Mouse (Mus musculus): ENCODE data around the gene Sp1.

Sp1 gene

DNA sequence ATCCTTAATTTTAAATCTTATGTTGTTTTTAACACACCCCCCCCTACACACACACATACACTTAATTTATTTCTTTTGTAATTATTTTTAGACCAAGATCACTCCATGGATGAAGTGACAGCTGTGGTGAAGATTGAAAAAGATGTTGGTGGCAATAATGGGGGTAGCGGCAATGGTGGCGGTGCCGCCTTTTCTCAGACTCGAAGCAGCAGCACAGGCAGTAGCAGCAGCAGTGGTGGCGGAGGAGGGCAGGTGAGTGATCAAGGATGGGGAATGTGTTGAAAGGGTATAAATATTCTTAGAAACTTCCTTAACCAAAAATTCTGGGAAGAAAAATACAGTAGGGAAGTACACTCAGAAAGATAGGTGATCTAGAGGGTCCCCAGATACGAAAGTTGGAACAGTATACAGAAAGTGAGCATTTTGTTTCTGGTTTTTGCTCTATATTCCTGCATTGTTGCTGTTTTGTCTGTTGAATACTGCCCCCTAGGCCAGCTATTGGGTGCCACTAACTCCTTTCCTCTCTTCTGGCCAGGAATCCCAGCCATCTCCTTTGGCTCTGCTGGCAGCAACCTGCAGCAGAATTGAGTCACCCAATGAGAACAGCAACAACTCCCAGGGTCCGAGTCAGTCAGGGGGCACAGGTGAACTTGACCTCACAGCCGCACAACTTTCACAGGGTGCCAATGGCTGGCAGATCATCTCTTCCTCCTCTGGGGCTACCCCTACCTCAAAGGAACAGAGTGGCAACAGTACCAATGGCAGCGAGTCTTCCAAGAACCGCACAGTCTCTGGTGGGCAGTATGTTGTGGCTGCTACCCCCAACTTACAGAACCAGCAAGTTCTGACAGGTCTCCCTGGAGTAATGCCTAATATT, 2.0 kb downstream of the Sp1 start:
- no peak for TF ChIP-seq GATA4 (IDR thresholded peaks at IDR 0.05; ENCODE audit: insufficient replicate concordance, low read length)

DNA sequence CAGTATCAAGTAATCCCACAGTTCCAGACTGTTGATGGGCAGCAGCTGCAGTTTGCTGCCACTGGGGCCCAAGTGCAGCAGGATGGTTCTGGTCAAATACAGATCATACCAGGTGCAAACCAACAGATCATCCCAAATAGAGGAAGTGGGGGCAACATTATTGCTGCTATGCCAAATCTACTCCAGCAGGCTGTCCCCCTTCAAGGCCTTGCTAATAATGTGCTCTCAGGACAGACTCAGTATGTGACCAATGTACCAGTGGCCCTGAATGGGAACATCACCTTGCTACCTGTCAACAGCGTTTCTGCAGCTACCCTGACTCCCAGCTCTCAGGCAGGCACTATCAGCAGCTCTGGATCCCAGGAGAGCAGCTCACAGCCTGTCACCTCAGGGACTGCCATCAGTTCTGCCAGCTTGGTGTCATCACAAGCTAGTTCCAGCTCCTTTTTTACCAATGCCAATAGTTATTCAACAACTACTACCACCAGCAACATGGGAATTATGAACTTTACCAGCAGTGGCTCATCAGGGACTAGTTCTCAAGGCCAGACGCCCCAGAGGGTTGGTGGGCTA, 2.7 kb downstream of the Sp1 start:
- no peak for TF ChIP-seq GATA4 (IDR thresholded peaks at IDR 0.05; ENCODE audit: insufficient replicate concordance, low read length)

DNA sequence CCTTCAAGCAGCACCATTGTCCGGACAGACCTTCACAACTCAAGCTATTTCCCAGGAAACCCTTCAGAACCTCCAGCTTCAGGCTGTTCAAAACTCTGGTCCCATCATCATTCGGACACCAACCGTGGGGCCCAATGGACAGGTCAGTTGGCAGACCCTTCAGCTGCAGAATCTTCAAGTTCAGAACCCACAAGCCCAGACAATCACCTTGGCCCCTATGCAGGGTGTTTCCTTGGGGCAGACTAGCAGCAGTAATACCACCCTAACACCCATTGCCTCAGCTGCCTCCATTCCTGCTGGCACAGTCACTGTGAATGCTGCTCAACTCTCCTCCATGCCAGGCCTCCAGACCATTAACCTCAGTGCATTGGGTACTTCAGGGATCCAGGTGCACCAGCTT, 3.3 kb downstream of the Sp1 start:
- TF ChIP-seq GATA4 (IDR thresholded peaks at IDR 0.05; ENCODE audit: insufficient replicate concordance, low read length): no peak

DNA sequence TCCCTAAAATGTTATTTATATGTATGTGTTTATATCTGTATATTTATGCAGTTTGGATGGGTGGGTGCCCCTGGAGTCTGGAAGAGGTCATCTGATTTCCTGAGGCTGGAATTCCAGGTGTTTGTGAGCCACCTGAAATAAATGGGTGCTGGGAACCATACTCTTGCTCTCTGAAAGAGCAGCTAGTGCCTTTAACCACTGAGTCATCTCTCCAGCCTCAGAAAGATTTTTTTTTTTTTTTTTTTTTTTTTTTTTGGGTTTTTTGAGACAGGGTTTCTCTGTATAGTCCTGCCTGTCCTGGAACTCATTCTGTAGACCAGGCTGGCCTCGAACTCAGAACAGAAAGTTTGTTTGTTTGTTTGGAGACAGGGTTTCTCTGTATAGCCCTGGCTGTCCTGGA, 5.1 kb downstream of the Sp1 start:
- TF ChIP-seq GATA4 (IDR thresholded peaks at IDR 0.05; ENCODE audit: insufficient replicate concordance, low read length): no peak

DNA sequence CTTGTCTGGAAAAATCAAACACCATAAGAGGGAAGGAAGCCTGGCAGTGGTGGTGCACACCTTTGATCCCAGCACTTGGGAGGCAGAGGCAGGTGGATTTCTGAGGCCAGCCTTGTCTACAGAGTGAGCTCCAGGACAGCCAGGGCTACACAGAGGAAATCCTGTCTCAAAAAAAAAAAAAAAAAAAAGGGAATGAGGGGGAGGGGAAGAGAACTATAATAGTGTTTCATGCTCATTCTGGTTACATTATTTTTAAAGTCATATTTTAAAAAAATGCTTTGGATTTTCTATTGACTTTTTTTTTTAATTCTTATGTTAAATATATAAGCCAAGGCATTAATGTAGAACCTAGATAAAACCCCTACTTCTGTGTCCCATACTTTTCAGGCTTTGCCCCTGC, 7.7 kb downstream of the Sp1 start:
- no peak for TF ChIP-seq GATA4 (IDR thresholded peaks at IDR 0.05; ENCODE audit: insufficient replicate concordance, low read length)

DNA sequence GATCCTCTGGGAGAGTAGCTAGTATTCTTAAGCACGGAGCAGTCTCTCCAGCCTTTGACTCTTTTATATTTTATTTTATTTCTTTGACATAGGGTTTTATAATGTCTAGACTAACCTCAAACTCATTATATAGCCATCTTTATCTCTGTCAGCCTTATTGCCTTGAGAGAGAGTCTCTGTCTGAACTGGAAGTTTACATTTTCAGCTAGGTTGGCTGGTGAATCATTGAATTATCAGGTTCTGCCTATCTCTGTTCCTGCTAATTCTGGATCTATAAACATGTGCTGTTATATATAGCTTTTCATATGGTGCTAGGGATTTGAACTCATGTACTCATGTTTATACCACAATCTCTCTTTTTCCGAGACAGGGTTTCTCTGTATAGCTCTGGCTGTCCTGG, 11.6 kb downstream of the Sp1 start:
- no peak for TF ChIP-seq GATA4 (IDR thresholded peaks at IDR 0.05; ENCODE audit: insufficient replicate concordance, low read length)

DNA sequence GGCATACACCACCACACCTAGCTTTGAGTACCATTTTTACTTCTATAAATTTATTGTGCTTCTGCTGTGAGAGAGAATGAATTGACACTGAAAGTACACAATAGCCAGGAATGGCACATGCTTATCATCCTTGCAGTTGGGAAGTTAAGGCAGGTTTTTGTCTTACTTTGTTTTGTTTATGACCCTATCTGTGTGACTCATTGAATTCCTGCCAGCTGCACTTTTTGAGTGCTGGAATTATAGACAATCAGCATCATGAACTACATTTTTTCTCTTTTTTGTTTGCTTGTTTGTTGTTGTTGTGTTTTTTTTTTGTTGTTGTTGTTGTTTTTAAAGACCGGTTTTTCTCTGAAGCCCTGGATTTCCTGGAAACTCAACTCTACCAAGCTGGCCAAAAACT, 15.0 kb downstream of the Sp1 start:
- no peak for TF ChIP-seq GATA4 (IDR thresholded peaks at IDR 0.05; ENCODE audit: insufficient replicate concordance, low read length)

DNA sequence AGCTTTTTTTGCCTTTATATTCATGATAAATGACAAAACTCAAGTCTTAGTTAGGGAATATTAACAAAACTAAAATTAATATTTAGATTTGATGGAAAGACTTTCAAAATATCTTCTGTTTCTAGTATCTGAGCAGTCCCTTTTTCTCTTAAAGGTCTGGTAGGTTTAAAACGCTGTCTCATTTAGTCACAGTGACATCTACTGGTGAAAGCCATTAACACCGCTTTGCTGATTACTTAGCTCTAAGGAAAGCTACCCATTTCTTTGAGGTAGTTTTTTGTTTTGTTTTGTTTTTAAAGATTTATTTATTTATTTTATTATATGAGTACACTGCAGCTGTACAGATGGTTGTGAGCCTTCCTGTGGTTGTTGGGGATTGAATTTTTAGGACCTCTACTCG, 15.5 kb downstream of the Sp1 start:
- no peak for TF ChIP-seq GATA4 (IDR thresholded peaks at IDR 0.05; ENCODE audit: insufficient replicate concordance, low read length)

DNA sequence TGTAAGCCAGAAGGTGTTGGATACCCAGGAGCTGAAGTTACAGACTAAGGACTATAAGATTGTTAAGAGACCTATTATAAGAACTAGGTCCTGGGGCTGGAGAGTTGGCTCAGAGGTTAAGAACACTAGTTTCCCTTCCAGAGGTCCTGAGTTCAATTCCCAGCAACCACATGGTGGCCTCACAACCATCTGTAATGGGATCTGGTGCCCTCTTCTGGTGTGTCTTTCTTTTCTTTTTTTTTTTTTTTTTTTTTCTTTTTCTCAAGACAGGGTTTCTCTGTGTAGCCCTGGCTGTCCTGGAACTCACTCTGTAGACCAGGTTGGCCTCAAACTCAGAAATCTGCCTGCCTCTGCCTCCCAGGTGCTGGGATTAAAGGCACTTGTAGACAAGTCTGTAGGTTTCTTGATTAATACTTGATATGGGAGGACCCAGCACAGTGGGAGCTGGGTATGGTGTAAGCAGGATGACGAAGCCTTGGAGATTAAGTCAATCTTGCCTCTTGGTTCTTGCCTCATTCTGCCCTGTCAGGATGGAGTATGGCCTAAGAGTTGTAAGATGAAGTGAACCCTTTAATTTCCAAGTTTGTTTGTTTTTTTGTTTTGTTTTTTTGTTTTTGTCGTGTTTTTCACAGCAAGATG, 17.8 kb downstream of the Sp1 start:
- no peak for TF ChIP-seq GATA4 (IDR thresholded peaks at IDR 0.05; ENCODE audit: insufficient replicate concordance, low read length)

DNA sequence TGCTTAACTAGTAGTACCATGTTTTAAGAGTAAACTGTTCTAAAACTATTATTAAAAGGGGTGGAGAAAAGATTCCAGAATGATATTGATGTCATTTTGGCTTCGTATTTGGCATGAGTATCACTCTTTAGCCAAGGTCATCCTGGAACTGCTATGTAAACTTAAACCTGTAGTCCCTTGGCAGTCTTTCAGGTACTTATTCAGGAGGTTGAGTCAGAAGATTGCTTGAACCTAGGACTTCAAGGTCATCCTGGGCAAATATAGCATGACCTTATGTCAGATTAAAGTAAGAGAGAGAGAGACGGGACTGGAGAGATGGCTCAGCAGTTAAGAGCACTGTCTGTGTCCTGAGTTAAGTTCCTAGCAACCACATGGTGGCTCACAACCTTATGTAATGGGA, 18.7 kb downstream of the Sp1 start:
- TF ChIP-seq GATA4 (IDR thresholded peaks at IDR 0.05; ENCODE audit: insufficient replicate concordance, low read length): no peak

DNA sequence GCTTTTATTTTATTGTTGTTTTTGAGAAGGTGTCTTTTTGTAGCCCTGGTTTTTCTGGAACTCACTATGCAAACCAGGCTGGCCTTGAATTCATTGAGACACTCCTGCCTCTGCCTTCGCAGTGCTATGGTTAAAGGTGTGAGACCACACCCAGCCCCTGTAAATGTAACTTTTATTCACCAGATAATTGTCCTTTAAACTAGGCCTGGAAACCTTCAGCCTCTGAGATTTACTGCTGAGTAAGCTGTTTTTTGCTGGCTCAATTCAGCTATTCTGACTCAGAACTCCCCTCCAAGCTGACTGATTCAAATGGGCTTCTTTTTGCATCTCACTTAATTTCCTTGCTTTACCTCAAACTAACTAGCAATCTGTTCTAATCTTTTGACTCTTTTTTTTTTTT, 21.0 kb downstream of the Sp1 start:
- TF ChIP-seq GATA4 (IDR thresholded peaks at IDR 0.05; ENCODE audit: insufficient replicate concordance, low read length): no peak

DNA sequence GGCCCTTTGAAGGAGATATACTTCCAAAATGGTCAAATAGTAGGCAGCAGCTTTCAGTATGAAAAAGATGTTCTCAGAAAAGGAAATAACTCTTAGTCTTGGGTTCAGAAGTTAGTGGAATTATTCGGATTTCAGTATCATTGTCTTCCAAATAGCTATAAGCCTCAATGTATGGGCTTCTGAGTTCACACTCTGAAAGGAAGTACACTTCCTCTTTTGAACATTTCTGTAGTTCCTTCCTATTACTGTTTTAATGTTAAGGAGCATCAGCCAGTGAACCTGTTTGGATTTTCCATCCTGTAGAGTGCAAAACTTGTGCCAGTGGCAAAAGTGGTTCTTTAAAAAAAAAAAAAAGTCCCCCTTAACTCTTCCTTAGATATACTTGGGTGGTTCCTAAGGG, 26.1 kb downstream of the Sp1 start:
- TF ChIP-seq GATA4 (IDR thresholded peaks at IDR 0.05; ENCODE audit: insufficient replicate concordance, low read length): no peak

DNA sequence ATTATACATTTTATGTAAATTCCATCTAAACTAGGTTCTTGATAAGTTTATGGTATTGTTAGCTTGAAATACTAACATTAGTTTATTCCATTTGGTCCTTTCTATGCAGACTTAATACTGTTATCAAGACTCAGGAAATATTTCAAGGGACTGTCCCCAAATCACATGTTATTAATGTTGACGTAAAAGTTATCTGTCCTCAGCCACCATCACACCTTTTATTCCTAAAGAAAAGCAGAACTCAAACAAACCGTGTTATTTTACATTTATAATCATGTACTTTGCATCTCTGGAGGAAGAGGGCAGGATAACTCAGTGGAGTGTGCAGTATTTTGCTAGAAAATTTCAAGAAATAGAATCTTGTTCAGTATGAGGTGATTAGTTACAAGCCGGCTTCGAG, 27.2 kb downstream of the Sp1 start:
- TF ChIP-seq GATA4 (IDR thresholded peaks at IDR 0.05; ENCODE audit: insufficient replicate concordance, low read length): no peak

DNA sequence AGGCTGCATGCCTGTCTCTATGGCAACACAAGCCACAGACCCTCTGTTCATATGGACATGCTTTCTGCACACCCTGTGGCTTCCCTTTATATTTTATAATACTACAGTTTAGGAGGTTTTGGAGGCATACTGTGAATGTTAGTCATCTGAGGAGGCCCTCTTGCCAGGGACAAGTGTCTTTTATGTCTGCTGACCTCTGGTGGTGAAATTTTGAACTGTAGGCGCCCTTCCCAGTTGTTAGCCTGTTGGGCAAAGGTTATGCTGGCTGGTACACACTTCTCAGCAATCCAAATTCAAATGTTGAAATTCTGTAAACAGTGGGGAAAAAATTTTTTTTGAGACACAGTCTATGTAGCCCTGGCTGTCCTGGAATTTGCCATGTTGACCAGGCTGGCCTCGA, 36.5 kb downstream of the Sp1 start:
- no peak for TF ChIP-seq GATA4 (IDR thresholded peaks at IDR 0.05; ENCODE audit: insufficient replicate concordance, low read length)

DNA sequence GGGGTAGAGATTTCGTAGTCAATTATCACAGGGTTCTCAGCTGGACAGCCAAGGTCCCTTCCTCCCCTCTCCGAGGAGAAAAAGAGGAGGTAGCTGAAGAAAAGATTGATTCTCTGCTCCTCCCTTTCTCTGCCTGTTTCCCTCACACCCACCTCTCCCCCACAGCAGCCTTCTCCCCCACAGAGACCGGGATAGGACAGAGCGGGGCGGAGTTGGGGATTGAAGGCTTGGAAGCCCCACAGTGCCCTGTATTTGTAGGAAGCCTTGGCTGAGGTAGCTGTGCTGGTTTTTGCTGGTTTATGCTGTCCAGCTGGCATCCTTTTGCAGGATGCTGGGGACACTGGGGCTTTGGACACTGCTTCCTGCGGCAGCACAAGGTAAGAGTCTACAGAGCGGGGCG, 39.2 kb downstream of the Sp1 start, which contains the start of gene Amhr2:
Amhr2 (plus strand) TSS at position 222 of the 400 bp plus-strand sequence.
- TF ChIP-seq GATA4 (IDR thresholded peaks at IDR 0.05; ENCODE audit: insufficient replicate concordance, low read length): no peak

DNA sequence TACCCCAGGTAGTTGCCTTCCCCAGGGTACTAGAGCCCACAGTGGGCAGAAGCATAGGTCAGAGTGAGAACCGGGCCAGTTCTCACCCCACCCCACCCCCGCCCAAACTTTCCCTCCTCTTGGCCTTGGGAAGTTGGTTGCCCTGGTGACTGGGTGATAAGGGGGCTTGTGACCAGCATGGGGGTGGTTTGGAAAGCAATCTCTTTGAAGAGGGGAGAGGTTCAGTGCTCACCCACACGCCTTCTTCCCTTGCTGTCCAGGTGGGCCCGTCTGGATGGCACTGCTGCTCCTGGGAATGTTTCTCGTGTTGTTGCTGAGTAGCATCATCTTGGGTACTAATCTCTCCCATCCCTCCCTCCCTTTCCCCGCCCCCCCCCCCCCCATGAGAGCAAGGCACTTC, 40.5 kb downstream of the Sp1 start:
- no peak for TF ChIP-seq GATA4 (IDR thresholded peaks at IDR 0.05; ENCODE audit: insufficient replicate concordance, low read length)
